Mouse (Mus musculus) erythroblast, embryonic 14.5 days (primary cell): ENCODE results near the gene Gm21680.
"Not testable (repeated sequence)": the region's sequence is repeated elsewhere in the genome, so short reads cannot be mapped to it uniquely, and the experiment has no call there.

Experiments
- GATA1 ChIP-seq: IDR thresholded peaks from 2 replicates; pipeline ENCODE4 v1.6.1; 2012; ENCODE audit warnings: low read length, inconsistent platforms, mixed read lengths
- TAL1 ChIP-seq: IDR thresholded peaks from 3 replicates; pipeline ENCODE4 v1.6.1; 2012; ENCODE audit warnings: low read length, inconsistent platforms, mixed read lengths

DNA sequence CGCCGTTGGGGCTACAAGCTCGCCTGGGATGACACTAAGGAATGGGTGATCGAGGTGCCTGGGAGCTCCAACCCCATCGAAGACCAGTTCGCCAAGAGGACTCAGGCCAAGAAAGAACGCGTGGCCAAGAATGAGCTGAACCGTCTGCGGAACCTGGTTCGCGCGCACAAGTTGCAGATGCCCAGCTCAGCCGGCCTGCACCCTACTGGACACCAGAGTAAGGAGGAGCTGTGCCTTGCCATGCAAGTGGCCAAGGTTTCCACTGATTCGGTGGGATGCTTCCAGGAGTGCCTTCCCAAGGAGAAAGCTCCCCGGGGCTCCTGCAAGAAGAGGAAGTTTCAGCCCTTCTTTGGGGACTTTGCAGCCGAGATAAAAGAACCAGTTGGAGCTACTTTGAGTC is 15.4 kb downstream of the Gm21680 start:
- TF ChIP-seq TAL1, GATA1: not testable (repeated sequence)
